Mouse (Mus musculus) 3134 (cell line): ENCODE measurements at regions not wholly inside any gene's neighbourhood (a gene's known extent, or its start where the extent isn't known, plus 50 kb on each side); places are given as distances from the start of the nearest gene placed in this dataset.

ENCODE experiments used
- DNase-seq: peaks from one replicate; pipeline ENCODE4 v3.0.0-alpha.2; 2011; ENCODE audit warnings: low spot score; ENCODE audit not compliant: insufficient read length; ENCODE audit errors: extremely low read depth

DNA sequence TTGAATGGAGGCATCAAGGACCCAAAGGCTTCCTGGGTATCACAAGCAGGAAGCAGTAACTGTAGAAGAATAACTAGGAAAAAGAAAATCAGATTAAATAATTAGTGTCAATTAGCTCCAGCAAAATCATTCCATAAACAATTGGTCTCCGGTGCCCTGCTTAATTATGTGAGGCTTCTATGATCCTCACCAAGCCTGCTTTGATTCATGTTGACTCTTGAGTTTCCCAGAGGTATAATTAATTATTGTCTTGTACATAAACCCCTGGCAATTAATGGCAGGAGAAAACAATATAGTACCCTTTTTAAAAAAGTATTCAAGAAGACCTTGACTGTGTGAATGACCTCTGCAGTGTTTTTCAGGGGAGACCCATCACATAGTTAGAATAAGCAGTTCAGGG, 61.5 kb upstream of the Sp8 start:
- DNase-seq = no peak

- no peak for DNase-seq
These were observed 64.2 kb upstream of the Sp8 start for GRCm38 (mm10) chr12:118781978-118782377.

GRCm38 (mm10) chr12:118775463-118776064, 70.6 kb upstream of the Sp8 start:
- no peak for DNase-seq

- DNase-seq = no peak
These were observed 73.3 kb upstream of the Sp8 start for GRCm38 (mm10) chr12:118772790-118773189.

DNA sequence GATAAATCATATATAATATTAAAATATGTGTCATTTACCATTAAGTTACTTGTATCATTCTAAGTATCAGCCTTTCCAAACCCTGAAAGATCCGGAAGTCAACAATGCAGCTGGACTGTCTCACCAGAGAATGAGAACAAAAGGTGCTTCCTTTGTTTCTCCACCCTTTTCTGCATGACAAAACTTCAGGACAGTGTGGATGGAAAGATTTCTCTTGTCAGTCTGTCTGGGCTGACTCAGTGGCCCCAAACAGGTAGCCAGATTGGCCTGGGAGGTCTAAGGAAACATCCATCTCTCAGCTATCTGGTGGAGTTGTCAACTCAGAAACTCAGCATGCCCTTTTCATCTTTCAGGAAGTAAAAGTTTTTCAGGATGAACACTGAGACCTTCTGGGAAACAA, 79.7 kb upstream of the Sp8 start:
- no peak for DNase-seq

- peak; percentile 10 for DNase-seq
These were observed 92.1 kb upstream of the Sp8 start for GRCm38 (mm10) chr12:118754076-118754475.

- DNase-seq = no peak
These were observed 107.0 kb upstream of the Sp8 start for GRCm38 (mm10) chr12:118739103-118739502.

DNA sequence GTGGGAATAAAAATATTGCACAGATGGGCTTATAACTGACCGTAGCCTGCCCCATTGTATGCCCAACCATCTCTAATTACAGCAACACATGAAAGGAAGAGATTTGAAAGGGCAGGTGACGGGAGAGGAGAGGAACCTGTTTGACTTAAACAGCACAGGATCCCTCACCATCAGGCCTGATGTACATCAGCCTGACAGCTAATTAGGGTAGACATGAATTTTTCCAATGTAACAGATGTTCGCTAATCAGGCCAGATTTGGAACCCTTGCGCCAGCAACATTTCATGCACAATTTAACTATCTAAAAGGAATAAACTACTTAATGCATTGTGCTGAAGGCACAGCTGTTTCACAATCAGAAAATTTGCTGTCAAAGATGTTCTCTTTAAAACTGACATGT, 120.2 kb upstream of the Sp8 start:
- DNase-seq = no peak

DNA sequence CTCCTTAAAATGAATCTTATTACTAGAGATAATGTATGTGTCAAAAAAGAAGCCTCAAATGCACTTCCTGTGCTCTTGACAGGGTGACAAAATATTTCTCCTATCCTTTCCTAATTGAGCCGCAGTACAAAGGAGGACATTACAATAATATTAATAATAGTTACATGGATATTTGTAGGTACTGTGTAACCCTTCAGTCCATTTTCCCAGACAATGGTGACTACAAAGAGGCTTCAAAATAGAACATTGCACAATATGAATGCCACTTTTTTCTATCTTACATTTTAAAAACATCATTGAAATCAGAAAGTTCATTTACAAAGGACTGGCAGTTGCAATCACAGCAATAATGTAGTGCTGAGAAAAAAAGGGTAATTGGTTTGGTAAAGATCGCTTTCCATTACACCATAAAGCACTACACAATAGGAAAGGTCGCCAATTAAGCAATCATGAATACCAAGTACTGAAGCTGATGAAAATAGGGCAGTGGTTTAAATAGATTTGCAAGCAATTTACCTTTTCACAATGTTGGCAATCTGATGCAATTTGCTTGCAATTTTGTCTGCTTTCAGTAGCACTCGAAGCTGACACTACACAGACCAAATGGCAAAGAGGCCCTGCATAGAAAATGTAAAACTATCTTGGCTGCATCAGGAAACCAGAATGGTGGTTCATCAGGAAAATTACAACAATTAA, 126.1 kb upstream of the Sp8 start:
- no peak for DNase-seq

DNA sequence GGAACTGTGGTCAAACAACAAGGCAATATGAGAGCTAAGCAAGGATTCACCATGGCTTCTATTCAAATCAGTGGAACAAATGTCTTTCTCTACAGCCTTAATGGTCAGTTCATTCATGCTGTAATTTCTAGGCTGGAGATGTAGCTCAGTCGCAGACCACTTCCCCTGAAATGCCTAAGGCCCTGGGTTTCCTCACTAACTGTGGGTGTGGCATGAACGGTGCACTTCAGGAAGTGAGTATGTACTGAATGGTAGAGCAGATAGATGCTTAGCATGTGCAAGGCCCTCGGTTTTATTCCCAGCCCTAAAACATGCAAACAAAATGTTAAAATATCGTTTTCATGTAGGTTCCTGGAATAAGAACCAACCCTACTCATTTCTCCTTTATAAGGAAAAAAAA, 129.3 kb upstream of the Sp8 start:
- no peak for DNase-seq

- DNase-seq = no peak
These were observed 139.5 kb upstream of the Sp8 start for GRCm38 (mm10) chr12:118706626-118707025.

DNA sequence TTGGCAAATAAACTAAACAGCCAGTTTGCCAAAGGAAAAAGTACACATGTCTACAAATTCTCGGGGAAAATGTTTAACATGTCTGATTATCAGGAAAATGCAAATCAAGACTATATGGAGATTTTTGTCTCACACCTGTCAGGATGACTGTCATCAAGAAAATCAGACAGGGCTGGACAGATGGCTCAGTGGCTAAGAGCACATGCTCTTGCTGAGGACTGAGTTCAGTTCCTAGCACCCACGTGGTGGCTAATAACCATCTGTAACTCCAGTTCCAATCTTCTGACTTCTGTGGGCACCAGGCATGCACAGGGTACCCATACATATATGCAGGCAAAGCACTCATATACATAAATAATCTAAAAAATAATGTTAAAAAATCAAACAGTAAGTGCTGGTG, 141.3 kb upstream of the Sp8 start:
- no peak for DNase-seq

DNA sequence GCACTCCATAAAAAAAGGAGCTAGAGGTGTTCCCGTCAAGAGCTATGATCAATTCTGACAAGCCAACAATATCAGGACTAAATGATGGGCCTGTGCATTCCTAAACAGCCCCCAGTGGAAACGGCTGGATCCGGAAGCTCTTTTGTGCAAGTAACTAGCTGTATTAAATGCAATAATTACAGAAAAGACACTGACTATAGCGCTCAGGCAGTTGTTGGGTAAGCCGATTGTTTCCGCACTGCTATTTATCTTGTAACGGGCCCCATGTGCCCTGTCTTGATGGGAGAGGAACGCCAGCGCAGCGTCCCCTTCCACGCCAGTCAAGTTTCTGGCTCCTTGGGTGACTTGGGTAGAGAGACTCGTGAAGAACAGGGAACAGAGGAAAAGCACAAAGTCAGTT, 142.4 kb upstream of the Sp8 start:
- no peak for DNase-seq

DNA sequence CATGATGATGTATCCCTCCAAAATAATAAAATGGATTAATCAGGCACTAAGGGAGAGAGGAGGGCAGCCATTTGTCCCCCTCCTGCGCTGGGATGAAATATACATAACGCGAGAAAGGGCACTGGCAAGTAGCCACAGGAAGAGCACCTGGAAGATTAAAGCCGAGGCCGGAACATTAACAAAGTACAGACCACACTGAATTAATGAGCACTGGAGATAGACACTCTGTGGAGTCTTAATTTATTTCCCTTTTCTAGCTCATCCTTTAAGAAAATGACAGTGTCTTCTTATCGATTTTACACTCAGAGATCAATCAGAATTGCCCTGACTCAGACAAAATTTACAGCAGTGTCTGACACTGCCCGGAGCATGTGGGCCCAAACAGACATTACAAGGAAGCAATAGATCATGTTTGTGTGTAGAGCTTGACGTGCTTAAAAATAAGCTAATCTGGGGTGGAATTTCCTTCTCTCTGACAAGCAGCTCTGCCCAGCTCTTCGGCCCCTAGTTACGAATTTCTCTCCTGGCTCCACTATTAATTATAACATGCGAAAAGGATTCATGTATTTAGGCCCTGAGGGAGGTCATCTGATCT, 143.0 kb upstream of the Sp8 start:
- DNase-seq = no peak

GRCm38 (mm10) chr12:118701838-118702237, 144.3 kb upstream of the Sp8 start:
- peak; percentile 28 for DNase-seq

DNA sequence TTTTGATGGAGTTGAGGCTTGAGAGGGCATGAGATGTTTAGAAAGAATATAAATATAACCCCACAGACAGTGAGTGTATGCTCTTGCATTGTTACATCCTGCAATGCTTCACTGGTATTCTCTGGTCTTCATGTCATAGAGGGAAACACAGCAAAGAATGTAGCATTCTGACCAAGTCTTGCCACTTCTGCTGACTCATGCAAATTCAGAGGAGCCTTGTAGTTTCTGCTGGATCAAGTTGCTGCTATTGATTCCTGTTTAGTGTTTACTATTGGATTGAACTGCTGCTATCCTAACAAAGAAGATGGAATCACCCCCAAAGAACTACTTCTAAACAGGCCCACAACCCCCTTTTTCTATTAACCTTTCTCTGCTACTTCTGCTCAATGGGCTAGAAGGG, 148.0 kb upstream of the Sp8 start:
- DNase-seq = no peak

DNA sequence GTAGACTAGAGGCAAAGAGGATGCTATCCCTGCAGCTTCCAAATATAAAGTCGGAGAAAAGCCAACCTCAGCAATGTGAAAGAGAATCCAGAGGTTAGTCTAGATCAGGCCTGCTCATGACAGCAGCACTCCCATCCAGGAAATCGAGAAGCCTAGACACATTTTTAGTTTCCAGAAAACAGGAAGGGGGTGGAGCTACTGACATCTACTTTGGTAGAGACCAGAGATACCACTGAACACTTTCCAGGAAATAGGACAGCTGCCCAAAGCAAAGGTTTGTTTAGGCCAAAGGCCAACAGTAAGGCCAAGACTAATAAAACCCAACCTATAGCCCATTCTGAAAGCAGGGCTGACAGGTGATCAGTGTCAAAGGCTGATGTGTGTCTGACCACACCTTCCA, 151.4 kb upstream of the Sp8 start:
- DNase-seq = no peak

GRCm38 (mm10) chr12:118682902-118683301, 163.2 kb upstream of the Sp8 start:
- peak; percentile 37 for DNase-seq

GRCm38 (mm10) chr12:118677989-118678388, 168.1 kb upstream of the Sp8 start:
- DNase-seq = no peak

GRCm38 (mm10) chr12:118661575-118661974, 184.6 kb upstream of the Sp8 start:
- peak; percentile 19 for DNase-seq

DNA sequence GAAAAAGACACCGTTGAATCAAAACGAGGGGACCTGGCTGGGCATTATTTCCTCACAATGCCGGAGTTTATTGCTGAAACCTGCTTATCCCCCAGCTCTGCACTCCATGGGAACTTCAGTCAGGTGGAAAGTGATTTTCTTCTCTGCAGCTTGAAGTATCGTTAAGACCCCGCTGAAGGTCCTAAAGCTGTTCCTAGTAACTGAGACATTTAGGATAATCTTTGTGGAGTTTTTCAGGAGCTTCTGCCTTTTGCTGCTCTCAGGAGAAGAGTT, 185.0 kb upstream of the Sp8 start:
- DNase-seq = no peak

GRCm38 (mm10) chr12:118660384-118661213, 185.5 kb upstream of the Sp8 start:
- DNase-seq = no peak
